Mouse (Mus musculus): Measurements from ENCODE around the gene Slc2a9. TPM values are rescaled to one million over a fixed set of nuclear protein-coding genes. Genes with fewer than 3 reads are reported as not detected.
"Not testable (repeated sequence)": the region's sequence is repeated elsewhere in the genome, so short reads cannot be mapped to it uniquely, and the experiment has no call there.

The Slc2a9 gene
- total and polyA plus RNA-seq, 3 experiments: 1.3 to 1.6 (median 1.6) TPM

GRCm38 (mm10) chr5:38480822-38481707 lies 21.9 kb downstream of the Slc2a9 start:
- Histone ChIP-seq H3K27ac (peak overlapping the region; percentile 49; the same call in 1 of the 2 replicates), H3K79me2 (replicated peaks; ENCODE audit: control insufficient read depth, insufficient read depth, low read length) (no peaks in the 10 kb centered on the region), H3K27me3 (ENCODE audit: control insufficient read depth, insufficient read depth, low read length) (no peaks in the 10 kb centered on the region), H3K9ac (ENCODE audit: low read depth, low read length) (no peak overlapping the region), H3K4me3 (peak overlapping the region; percentile 48), H3K4me1 (ENCODE audit: control insufficient read depth, insufficient read depth, low read length) (peaks cover 8% of the 10 kb centered on the region), H3K36me3 (ENCODE audit: control insufficient read depth, insufficient read depth, low read length) (no peaks in the 10 kb centered on the region)
- 75% methylated on average over 10 of the region's 10 CpGs for WGBS
- DNase-seq: peak in 1 of 2 experiments; percentile 19
- no peak for TF ChIP-seq POLR2A (IDR thresholded peaks at IDR 0.05; ENCODE audit: insufficient read depth, low read depth, low read length)
- no peak for TF ChIP-seq EP300 (IDR thresholded peaks at IDR 0.05; ENCODE audit: insufficient read depth, low read depth, low read length)
- TF ChIP-seq CTCF (IDR thresholded peaks at IDR 0.05): no peak
- intact Hi-C loops (cut with DNase I): loop anchor here (2.0 kb wide), 1 partner anchor 82 kb away; the partner anchor contains the start of gene Wdr1

- Histone ChIP-seq H3K27ac (peak overlapping the region; percentile 49), H3K79me2 (replicated peaks; ENCODE audit: control insufficient read depth, insufficient read depth, low read length) (no peaks in the 10 kb centered on the region), H3K9ac (ENCODE audit: low read depth, low read length) (peak overlapping the region; percentile 63), H3K4me3 (peak overlapping the region; percentile 48), H3K36me3 (ENCODE audit: control insufficient read depth, insufficient read depth, low read length) (no peaks in the 10 kb centered on the region), H3K27me3 (ENCODE audit: control insufficient read depth, insufficient read depth, low read length) (no peaks in the 10 kb centered on the region), H3K4me1 (ENCODE audit: control insufficient read depth, insufficient read depth, low read length) (peaks cover 8% of the 10 kb centered on the region)
- intact Hi-C loops (cut with DNase I): loop anchor here (2.0 kb wide), 1 partner anchor 83 kb away; the partner anchor contains the start of gene Wdr1
- peak; percentile 64 to 77 for DNase-seq
- 11% methylated on average over 22 of the region's 22 CpGs for WGBS
- TF ChIP-seq EP300 (IDR thresholded peaks at IDR 0.05; ENCODE audit: insufficient read depth, low read depth, low read length) (0 out of 2 replicates have a peak, but pooled peaks have one; percentile 30), CTCF (IDR thresholded peaks at IDR 0.05) (0 out of 2 replicates have a peak, but pooled peaks have one; percentile 8), POLR2A (IDR thresholded peaks at IDR 0.05; ENCODE audit: insufficient read depth, low read depth, low read length) (peak; percentile 61)
Measured at GRCm38 (mm10) chr5:38479908-38480725, 22.8 kb downstream of the Slc2a9 start.

GRCm38 (mm10) chr5:38479545-38479907 lies 23.4 kb downstream of the Slc2a9 start:
- intact Hi-C loops (cut with DNase I): not testable (repeated sequence)

GRCm38 (mm10) chr5:38479027-38479426 lies 23.9 kb downstream of the Slc2a9 start:
- H3K79me2 ChIP-seq (replicated peaks; ENCODE audit: control insufficient read depth, insufficient read depth, low read length): no peaks in the 10 kb centered on the region
- no peak overlapping the region for H3K27ac ChIP-seq
- H3K4me3 ChIP-seq: no peak overlapping the region
- intact Hi-C loops (cut with DNase I): no loop called here
- WGBS: 23% methylated on average over 4 of the region's 4 CpGs
- H3K27me3 ChIP-seq (ENCODE audit: control insufficient read depth, insufficient read depth, low read length): no peaks in the 10 kb centered on the region
- DNase-seq: peak; percentile 23 to 38
- TF ChIP-seq EP300 (IDR thresholded peaks at IDR 0.05; ENCODE audit: insufficient read depth, low read depth, low read length) (no peak), CTCF (IDR thresholded peaks at IDR 0.05) (no peak), POLR2A (IDR thresholded peaks at IDR 0.05; ENCODE audit: insufficient read depth, low read depth, low read length) (no peak)
- no peaks in the 10 kb centered on the region for H3K36me3 ChIP-seq (ENCODE audit: control insufficient read depth, insufficient read depth, low read length)
- H3K4me1 ChIP-seq (ENCODE audit: control insufficient read depth, insufficient read depth, low read length): peaks cover 8% of the 10 kb centered on the region
- no peak overlapping the region for H3K9ac ChIP-seq (ENCODE audit: low read depth, low read length)

More at GRCm38 (mm10) chr5:38479545-38479907, 23.4 kb downstream of the Slc2a9 start:
- not testable (repeated sequence) for H3K36me3 ChIP-seq (ENCODE audit: control insufficient read depth, insufficient read depth, low read length); H3K27me3 ChIP-seq (ENCODE audit: control insufficient read depth, insufficient read depth, low read length); H3K27ac ChIP-seq; H3K4me1 ChIP-seq (ENCODE audit: control insufficient read depth, insufficient read depth, low read length); H3K79me2 ChIP-seq (replicated peaks; ENCODE audit: control insufficient read depth, insufficient read depth, low read length); DNase-seq
- Histone ChIP-seq H3K4me3 (peak overlapping the region; percentile 48; the same call in 1 of the 2 replicates), H3K9ac (ENCODE audit: low read depth, low read length) (peak overlapping the region; percentile 63; the same call in 1 of the 2 replicates)

GRCm38 (mm10) chr5:38477731-38478445 lies 25.1 kb downstream of the Slc2a9 start:
- Histone ChIP-seq H3K4me1 (ENCODE audit: control insufficient read depth, insufficient read depth, low read length) (peaks cover 8% of the 10 kb centered on the region), H3K36me3 (ENCODE audit: control insufficient read depth, insufficient read depth, low read length) (no peaks in the 10 kb centered on the region), H3K9ac (ENCODE audit: low read depth, low read length) (no peak overlapping the region), H3K27me3 (ENCODE audit: control insufficient read depth, insufficient read depth, low read length) (no peaks in the 10 kb centered on the region), H3K4me3 (no peak overlapping the region), H3K79me2 (replicated peaks; ENCODE audit: control insufficient read depth, insufficient read depth, low read length) (no peaks in the 10 kb centered on the region), H3K27ac (no peak overlapping the region)
- TF ChIP-seq EP300 (IDR thresholded peaks at IDR 0.05; ENCODE audit: insufficient read depth, low read depth, low read length) (no peak), CTCF (IDR thresholded peaks at IDR 0.05) (no peak), POLR2A (IDR thresholded peaks at IDR 0.05; ENCODE audit: insufficient read depth, low read depth, low read length) (no peak)
- intact Hi-C loops (cut with DNase I): loop anchor here (1.0 kb wide), 1 partner anchor 8 kb away; no protein-coding TSS in a partner anchor
- 77% methylated on average over 7 of the region's 7 CpGs for WGBS
- no peak for DNase-seq

Measured in heart, adult 2 months (tissue).